Mouse (Mus musculus): ENCODE data around the gene Plac9a. TPM values are rescaled to one million over a fixed set of nuclear protein-coding genes. Genes with fewer than 3 reads are reported as not detected.
A peak's percentile ranks its signal among the peaks of the same experiment; 100 is the strongest.
"Not testable (repeated sequence)": the region's sequence is repeated elsewhere in the genome, so short reads cannot be mapped to it uniquely, and the experiment has no call there.

The Plac9a gene
- total RNA-seq (2014; rRNA removed; ENCODE audit: low replicate concordance) (not detected in 2 replicates), polyA plus RNA-seq (2015; fragmentation: Nextera tagmentation; extraction: Ambion mirVana) (0.31 and 2.3 TPM in 2 replicates)

GRCm38 (mm10) chr14:25903000-25903399 is at the start of gene Plac9a:
Gene Plac9a (minus strand): TSS chr14:25903100.
- not testable (repeated sequence) for H3K36me3 ChIP-seq (replicated peaks; ENCODE audit: control insufficient read depth, insufficient read depth, low read length); H3K27me3 ChIP-seq (ENCODE audit: control insufficient read depth, insufficient read depth, low read length); H3K4me2 ChIP-seq (ENCODE audit: low read depth, low read length); H3K9ac ChIP-seq (replicated peaks; ENCODE audit: low read depth, low read length); ATAC-seq (ENCODE audit: insufficient read depth, low read depth); DNase-seq (ENCODE audit: low spot score); H3K27ac ChIP-seq (ENCODE audit: low read depth); H3K9me3 ChIP-seq (replicated peaks; ENCODE audit: control insufficient read depth, low read length); H3K4me1 ChIP-seq (ENCODE audit: control insufficient read depth, insufficient read depth); H3K4me3 ChIP-seq (ENCODE audit: low read depth, low read length)
- WGBS, result no CpG with 5 or more reads among the region's 10 CpGs

GRCm38 (mm10) chr14:25938004-25938403 is 35.1 kb upstream of the Plac9a start, which contains the start of gene Cphx1:
Gene Cphx1 (plus strand): TSS chr14:25938304.
- not testable (repeated sequence) for H3K36me3 ChIP-seq (replicated peaks; ENCODE audit: control insufficient read depth, insufficient read depth, low read length); H3K27ac ChIP-seq (ENCODE audit: low read depth); H3K4me2 ChIP-seq (ENCODE audit: low read depth, low read length); ATAC-seq (ENCODE audit: insufficient read depth, low read depth); H3K4me3 ChIP-seq (ENCODE audit: low read depth, low read length); H3K27me3 ChIP-seq (ENCODE audit: control insufficient read depth, insufficient read depth, low read length); H3K9ac ChIP-seq (replicated peaks; ENCODE audit: low read depth, low read length); H3K4me1 ChIP-seq (ENCODE audit: control insufficient read depth, insufficient read depth); DNase-seq (ENCODE audit: low spot score); H3K9me3 ChIP-seq (replicated peaks; ENCODE audit: control insufficient read depth, low read length)
- no CpG with 5 or more reads among the region's 8 CpGs for WGBS

GRCm38 (mm10) chr14:25936867-25937630 is 34.1 kb upstream of the Plac9a start:
- H3K4me2 ChIP-seq (ENCODE audit: low read depth, low read length); H3K27ac ChIP-seq (ENCODE audit: low read depth); H3K9me3 ChIP-seq (replicated peaks; ENCODE audit: control insufficient read depth, low read length); DNase-seq (ENCODE audit: low spot score); ATAC-seq (ENCODE audit: insufficient read depth, low read depth); H3K4me3 ChIP-seq (ENCODE audit: low read depth, low read length); H3K4me1 ChIP-seq (ENCODE audit: control insufficient read depth, insufficient read depth); H3K36me3 ChIP-seq (replicated peaks; ENCODE audit: control insufficient read depth, insufficient read depth, low read length); H3K27me3 ChIP-seq (ENCODE audit: control insufficient read depth, insufficient read depth, low read length); H3K9ac ChIP-seq (replicated peaks; ENCODE audit: low read depth, low read length): not testable (repeated sequence)
- no CpG with 5 or more reads among the region's 5 CpGs for WGBS

GRCm38 (mm10) chr14:25927562-25927881 is 24.6 kb upstream of the Plac9a start, which contains the start of gene Tmem254a:
Gene Tmem254a (minus strand): TSS chr14:25927672.
- not testable (repeated sequence) for H3K4me2 ChIP-seq (ENCODE audit: low read depth, low read length); H3K27ac ChIP-seq (ENCODE audit: low read depth); H3K9ac ChIP-seq (replicated peaks; ENCODE audit: low read depth, low read length); DNase-seq (ENCODE audit: low spot score); H3K36me3 ChIP-seq (replicated peaks; ENCODE audit: control insufficient read depth, insufficient read depth, low read length); H3K4me3 ChIP-seq (ENCODE audit: low read depth, low read length); ATAC-seq (ENCODE audit: insufficient read depth, low read depth); H3K4me1 ChIP-seq (ENCODE audit: control insufficient read depth, insufficient read depth); H3K9me3 ChIP-seq (replicated peaks; ENCODE audit: control insufficient read depth, low read length); H3K27me3 ChIP-seq (ENCODE audit: control insufficient read depth, insufficient read depth, low read length)
- no CpG with 5 or more reads among the region's 10 CpGs for WGBS

- H3K27ac ChIP-seq (ENCODE audit: low read depth); H3K4me2 ChIP-seq (ENCODE audit: low read depth, low read length); H3K9ac ChIP-seq (replicated peaks; ENCODE audit: low read depth, low read length); DNase-seq (ENCODE audit: low spot score); H3K36me3 ChIP-seq (replicated peaks; ENCODE audit: control insufficient read depth, insufficient read depth, low read length); H3K9me3 ChIP-seq (replicated peaks; ENCODE audit: control insufficient read depth, low read length); H3K4me1 ChIP-seq (ENCODE audit: control insufficient read depth, insufficient read depth); H3K27me3 ChIP-seq (ENCODE audit: control insufficient read depth, insufficient read depth, low read length); H3K4me3 ChIP-seq (ENCODE audit: low read depth, low read length): not testable (repeated sequence)
- no CpG with 5 or more reads among the region's 44 CpGs for WGBS
- peak; percentile 60 for ATAC-seq (ENCODE audit: insufficient read depth, low read depth)
Observed at GRCm38 (mm10) chr14:25926814-25927561, 24.1 kb upstream of the Plac9a start.

GRCm38 (mm10) chr14:25918427-25919170 is 15.7 kb upstream of the Plac9a start:
- not testable (repeated sequence) for H3K27me3 ChIP-seq (ENCODE audit: control insufficient read depth, insufficient read depth, low read length); H3K27ac ChIP-seq (ENCODE audit: low read depth); H3K36me3 ChIP-seq (replicated peaks; ENCODE audit: control insufficient read depth, insufficient read depth, low read length); DNase-seq (ENCODE audit: low spot score); H3K4me3 ChIP-seq (ENCODE audit: low read depth, low read length); H3K9me3 ChIP-seq (replicated peaks; ENCODE audit: control insufficient read depth, low read length); H3K9ac ChIP-seq (replicated peaks; ENCODE audit: low read depth, low read length); ATAC-seq (ENCODE audit: insufficient read depth, low read depth); H3K4me2 ChIP-seq (ENCODE audit: low read depth, low read length); H3K4me1 ChIP-seq (ENCODE audit: control insufficient read depth, insufficient read depth)
- WGBS, result no CpG with 5 or more reads among the region's 5 CpGs

GRCm38 (mm10) chr14:25908976-25909375 is 6.1 kb upstream of the Plac9a start:
- WGBS, result no CpG with 5 or more reads among the region's 8 CpGs
- not testable (repeated sequence) for ATAC-seq (ENCODE audit: insufficient read depth, low read depth); H3K27ac ChIP-seq (ENCODE audit: low read depth); H3K27me3 ChIP-seq (ENCODE audit: control insufficient read depth, insufficient read depth, low read length); H3K4me2 ChIP-seq (ENCODE audit: low read depth, low read length); H3K4me3 ChIP-seq (ENCODE audit: low read depth, low read length); H3K9ac ChIP-seq (replicated peaks; ENCODE audit: low read depth, low read length); H3K4me1 ChIP-seq (ENCODE audit: control insufficient read depth, insufficient read depth); DNase-seq (ENCODE audit: low spot score); H3K36me3 ChIP-seq (replicated peaks; ENCODE audit: control insufficient read depth, insufficient read depth, low read length); H3K9me3 ChIP-seq (replicated peaks; ENCODE audit: control insufficient read depth, low read length)

- not testable (repeated sequence) for H3K4me3 ChIP-seq (ENCODE audit: low read depth, low read length); H3K4me1 ChIP-seq (ENCODE audit: control insufficient read depth, insufficient read depth); H3K27me3 ChIP-seq (ENCODE audit: control insufficient read depth, insufficient read depth, low read length); DNase-seq (ENCODE audit: low spot score); H3K36me3 ChIP-seq (replicated peaks; ENCODE audit: control insufficient read depth, insufficient read depth, low read length); ATAC-seq (ENCODE audit: insufficient read depth, low read depth); H3K9me3 ChIP-seq (replicated peaks; ENCODE audit: control insufficient read depth, low read length); H3K4me2 ChIP-seq (ENCODE audit: low read depth, low read length); H3K9ac ChIP-seq (replicated peaks; ENCODE audit: low read depth, low read length); H3K27ac ChIP-seq (ENCODE audit: low read depth)
- WGBS, result no CpG with 5 or more reads among the region's 9 CpGs
Observed at GRCm38 (mm10) chr14:25907272-25907671, 4.4 kb upstream of the Plac9a start.
